Mouse (Mus musculus): ENCODE data around the gene A930004D18Rik. TPM values are rescaled to one million over a fixed set of nuclear protein-coding genes. Genes with fewer than 3 reads are reported as not detected.
A peak's percentile ranks its signal among the peaks of the same experiment; 100 is the strongest.

Gene A930004D18Rik
- polyA plus RNA-seq, 1 experiment from 2014 or later, result 10.4 TPM

Small RNA genes within 50 kb of the gene (microRNA-seq; reads per million reads assigned to microRNA genes)
- 10.7 reads per million, percentile 20 among the genes with 10 or more reads in this experiment for gene Mir7655

Other genes with a start within 250 kb of the A930004D18Rik start
- gene H2al2a, start 40.8 kb downstream of the A930004D18Rik start, polyA plus RNA-seq (2014; fragmentation: Nextera tagmentation; extraction: Ambion mirVana), result not detected in 2 replicates
- gene Skida1, start 11.3 kb upstream of the A930004D18Rik start, polyA plus RNA-seq (2014; fragmentation: Nextera tagmentation; extraction: Ambion mirVana), result 11.7 and 13.8 TPM in 2 replicates
- 45.3 and 46.3 TPM in 2 replicates for gene Mllt10, start 17.5 kb upstream of the A930004D18Rik start, polyA plus RNA-seq (2014; fragmentation: Nextera tagmentation; extraction: Ambion mirVana)

Measured in limb, embryonic 11.5 days (tissue).